Mouse (Mus musculus) embryonic stem cell, embryonic (primary cell): Measurements from ENCODE around the gene Cep85l.

Source experiments
- CTCF ChIA-PET, 4 experiments: fragments of 300-600 bp in 2 of 4; fragments of 350-600 bp in 2 of 4; sonication (Branson Sonifier 250); formaldehyde crosslinking; loops; one replicate each; lab custom pipeline; 2022; ENCODE audit warnings: inconsistent platforms in 2 of 4; lab: Charles Lee
- POLR2A ChIA-PET, 4 experiments: fragments of 300-600 bp in 2 of 4; fragments of 350-600 bp in 2 of 4; sonication (Branson Sonifier 250); formaldehyde crosslinking; loops; one replicate each; lab custom pipeline; 2022; ENCODE audit warnings: antibody characterized with exemption in 4 of 4, inconsistent platforms in 1 of 4; lab: Charles Lee

Cep85l gene

DNA sequence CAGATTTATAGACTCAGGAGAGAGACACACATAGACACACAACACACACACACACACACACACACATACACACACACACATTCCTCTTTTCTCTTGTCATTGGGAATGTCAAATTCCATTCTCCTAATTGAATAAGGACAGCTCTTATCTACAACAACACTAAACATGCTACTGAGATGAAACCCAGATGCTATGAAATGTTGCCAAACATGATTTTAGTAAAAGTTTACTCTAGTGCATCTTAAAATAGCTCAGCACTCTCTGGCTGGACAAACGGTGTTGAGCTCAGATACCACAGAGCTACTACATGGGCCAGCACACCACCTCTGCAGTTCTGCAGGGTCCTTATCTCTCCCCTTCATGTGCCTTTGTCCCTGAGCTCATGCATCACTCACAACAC lies 55.1 kb downstream of the Cep85l start:
- ChIA-PET POLR2A (no interaction called here), CTCF (interaction anchor here in 1 of 4 experiments (0.7 kb wide), 1 partner anchor 1772 kb away, joined by 3 read pairs; no protein-coding TSS in a partner anchor)

DNA sequence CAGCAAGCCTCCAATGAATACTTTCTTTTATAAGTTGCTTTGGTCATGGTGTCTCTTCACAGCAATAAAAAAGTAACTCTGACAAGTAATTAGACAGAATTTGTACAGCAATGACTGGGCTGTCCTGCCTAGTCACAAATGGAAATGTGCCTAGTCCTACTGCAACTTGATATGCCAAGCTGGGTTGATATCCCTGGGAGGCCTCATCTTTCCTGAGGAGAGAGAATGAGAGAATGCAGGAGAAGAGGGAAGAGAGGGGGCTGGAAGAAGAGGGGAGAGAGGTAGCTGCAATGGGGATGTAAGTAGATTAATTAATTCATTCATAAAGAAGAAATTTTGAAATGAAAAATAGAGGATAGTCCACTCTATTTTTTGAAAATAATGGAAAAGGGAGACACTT lies 56.4 kb downstream of the Cep85l start:
- ChIA-PET CTCF (no interaction called here), POLR2A (no interaction called here)

DNA sequence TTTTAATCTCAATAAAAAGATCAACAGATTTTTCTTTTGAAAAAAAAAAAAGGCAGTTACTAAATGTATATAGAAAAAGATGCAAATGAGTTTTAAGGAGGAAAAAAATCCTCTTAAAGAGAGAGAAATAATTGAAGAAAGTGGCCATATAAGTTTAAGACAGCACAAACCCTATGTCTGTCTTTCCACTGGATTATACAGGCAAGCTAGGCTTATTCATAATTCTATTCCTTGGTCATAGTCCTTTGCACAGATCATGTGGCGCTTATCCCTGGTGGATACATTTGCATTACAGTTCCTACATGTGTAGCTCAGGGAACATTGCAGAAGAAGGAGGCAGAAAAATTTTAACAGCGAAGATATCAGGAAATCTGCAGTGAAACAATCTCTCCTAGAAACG lies 73.1 kb downstream of the Cep85l start:
- CTCF ChIA-PET = interaction anchor here in 1 of 4 experiments (0.7 kb wide), 1 partner anchor 15 kb away, joined by 3 read pairs; no protein-coding TSS in a partner anchor

DNA sequence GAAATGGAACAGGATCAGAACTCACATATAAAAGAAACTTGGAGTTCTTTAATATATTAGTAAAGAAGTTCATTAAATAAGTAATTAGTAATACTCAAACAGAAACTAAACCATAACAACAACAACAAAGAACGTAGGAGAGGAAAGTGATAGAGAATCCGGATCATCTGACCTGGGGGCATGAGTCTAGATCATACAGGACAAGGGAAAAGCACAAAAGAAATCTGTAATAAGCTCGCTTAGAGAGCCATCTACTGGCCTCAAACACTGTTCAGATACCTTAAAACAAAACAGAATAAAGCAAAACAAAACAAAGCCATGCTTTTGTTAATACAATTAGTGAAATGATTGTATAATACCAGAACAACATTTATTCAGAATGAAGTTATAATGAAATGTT lies 73.9 kb downstream of the Cep85l start:
- CTCF ChIA-PET = no interaction called here

More for the DNA sequence above, 73.1 kb downstream of the Cep85l start:
- POLR2A ChIA-PET = interaction anchor here in 1 of 4 experiments (0.7 kb wide), 1 partner anchor 11 kb away, joined by 3 read pairs; no protein-coding TSS in a partner anchor

DNA sequence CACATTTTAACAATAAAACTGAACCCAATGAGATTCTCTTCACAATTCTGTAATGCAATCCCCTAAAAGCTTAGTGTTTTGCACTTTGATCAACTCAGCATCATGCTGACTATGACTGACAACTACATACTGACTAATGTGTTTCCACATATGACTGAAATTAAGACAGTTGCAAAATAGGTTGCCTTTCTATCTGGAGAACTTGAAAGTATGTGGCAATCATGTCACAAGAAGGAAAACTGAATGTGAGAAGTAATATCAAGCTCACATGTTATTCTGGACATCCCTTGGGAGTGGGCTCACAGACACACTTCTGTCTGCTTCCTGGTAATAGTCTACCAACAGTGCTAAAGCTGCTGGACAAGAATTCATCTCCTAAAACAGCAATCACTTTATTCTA lies 94.6 kb downstream of the Cep85l start:
- ChIA-PET POLR2A (no interaction called here), CTCF (no interaction called here)

More for the DNA sequence above, 73.9 kb downstream of the Cep85l start:
- POLR2A ChIA-PET = interaction anchor here in 1 of 4 experiments (0.5 to 0.7 kb wide), 2 partner anchors 12 to 134 kb away, joined by 3 read pairs; no protein-coding TSS in a partner anchor

DNA sequence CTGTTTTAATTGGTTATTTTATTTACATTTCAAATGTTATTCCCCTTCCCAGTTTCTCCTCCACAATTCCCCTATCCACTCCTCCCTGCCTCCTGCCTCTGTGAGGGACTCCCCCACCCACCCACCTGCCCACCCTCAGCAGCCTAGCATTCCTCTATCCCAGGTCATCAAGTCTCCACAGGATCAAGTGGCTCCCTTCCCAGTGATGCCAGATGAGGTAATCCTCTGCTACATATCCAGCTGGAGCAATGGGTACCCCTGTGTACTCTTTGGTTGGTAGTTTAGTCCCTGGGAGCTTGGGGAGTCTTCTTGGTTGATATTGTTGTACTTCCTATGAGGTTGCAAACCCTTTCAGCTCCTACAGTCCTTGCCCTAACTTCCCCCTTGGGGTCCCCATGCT lies 107.5 kb downstream of the Cep85l start:
- ChIA-PET CTCF (no interaction called here), POLR2A (interaction anchor here in 1 of 4 experiments (0.6 kb wide), 2 partner anchors 338 to 441 kb away, joined by 3 read pairs; no protein-coding TSS in a partner anchor)

DNA sequence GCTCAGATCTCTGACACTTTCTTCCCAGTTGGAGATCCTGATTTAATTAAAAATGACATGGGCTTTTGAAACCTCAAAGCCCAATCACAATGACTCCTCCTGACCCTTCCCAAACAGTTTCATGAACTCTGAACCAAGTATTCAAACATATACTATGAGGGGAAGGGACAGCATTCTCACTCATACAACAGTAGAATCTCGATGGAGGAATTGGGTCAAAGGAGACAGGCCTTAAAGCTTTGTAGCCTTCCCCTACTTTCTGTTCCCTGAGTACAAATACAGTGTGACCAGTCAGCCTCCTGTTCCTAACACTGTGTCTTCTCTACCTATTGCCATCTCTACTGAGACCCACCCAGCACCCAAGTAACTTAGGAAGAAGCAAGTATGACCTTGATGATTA lies 117.7 kb downstream of the Cep85l start:
- POLR2A ChIA-PET = no interaction called here
- CTCF ChIA-PET = no interaction called here

DNA sequence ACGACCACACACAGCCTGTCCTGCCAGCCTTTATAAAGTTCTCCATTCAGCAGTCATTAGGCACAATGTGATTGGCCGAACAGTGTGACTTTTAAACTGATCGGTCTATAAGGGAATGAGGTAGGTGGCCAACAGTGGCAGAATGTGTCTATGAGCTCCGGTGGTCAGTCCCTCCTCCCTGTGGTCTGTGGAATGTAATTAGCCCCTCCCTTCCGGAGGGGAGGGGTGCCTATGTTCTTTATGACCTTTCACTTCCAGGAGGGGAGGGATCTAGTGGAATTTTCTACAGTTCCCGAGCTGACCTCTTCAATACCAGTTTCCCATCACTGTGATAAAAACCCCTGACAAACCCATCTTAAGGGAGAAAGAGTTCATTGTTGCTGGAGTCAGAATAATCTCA lies 144.4 kb downstream of the Cep85l start:
- ChIA-PET POLR2A (no interaction called here), CTCF (no interaction called here)

DNA sequence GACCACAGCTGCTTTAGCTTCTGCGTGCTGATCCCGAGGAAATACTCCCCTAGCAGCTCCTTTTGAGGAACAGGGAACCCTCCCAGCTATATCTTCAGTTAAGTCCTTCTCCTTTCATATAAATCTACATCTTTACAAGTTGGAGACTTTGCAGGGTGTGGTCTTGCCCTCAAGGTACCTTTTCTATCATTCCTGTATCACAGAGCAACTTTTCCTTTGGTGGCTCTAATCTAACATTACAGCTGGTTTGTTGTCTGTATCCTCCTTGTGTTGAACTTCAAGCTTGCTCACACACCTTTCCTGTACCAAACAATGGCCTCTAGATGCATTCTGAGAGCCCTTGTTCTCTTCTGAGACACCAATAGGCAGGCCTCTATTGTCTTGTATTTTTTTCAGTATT lies 145.1 kb downstream of the Cep85l start:
- ChIA-PET POLR2A (no interaction called here), CTCF (interaction anchor here in 1 of 4 experiments (1.5 kb wide), 1 partner anchor 120 kb away, joined by 3 read pairs; no protein-coding TSS in a partner anchor)

DNA sequence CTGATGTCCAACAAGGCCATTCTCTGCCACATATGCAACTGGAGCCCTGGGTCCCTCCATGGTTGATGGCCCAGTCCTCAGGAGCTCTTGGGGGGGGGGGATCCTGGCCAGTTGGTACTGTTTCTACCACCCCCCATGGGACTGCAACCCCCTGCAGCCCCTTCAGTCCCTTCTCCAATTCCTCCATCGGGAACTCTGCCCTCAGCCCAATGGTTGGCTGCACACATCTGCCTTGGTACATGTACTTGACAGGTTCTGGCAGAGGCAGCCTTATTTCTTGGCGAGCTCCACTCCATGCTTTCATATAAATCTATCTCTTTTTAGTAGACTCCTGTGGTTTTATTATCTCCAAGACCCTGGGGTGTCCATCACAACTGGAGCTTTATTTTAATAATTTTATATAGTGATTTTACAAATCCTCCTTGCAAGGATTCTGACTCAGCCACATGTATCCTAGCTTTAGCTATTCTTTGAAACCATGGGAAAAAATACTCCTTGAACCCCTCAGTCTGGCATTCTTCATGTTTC lies 145.6 kb downstream of the Cep85l start:
- CTCF ChIA-PET = interaction anchor here in 1 of 4 experiments (1.5 kb wide), 1 partner anchor 119 kb away, joined by 3 read pairs; no protein-coding TSS in a partner anchor
- POLR2A ChIA-PET = interaction anchor here in 1 of 4 experiments (0.6 kb wide), 1 partner anchor 539 kb away, joined by 4 read pairs; no protein-coding TSS in a partner anchor

DNA sequence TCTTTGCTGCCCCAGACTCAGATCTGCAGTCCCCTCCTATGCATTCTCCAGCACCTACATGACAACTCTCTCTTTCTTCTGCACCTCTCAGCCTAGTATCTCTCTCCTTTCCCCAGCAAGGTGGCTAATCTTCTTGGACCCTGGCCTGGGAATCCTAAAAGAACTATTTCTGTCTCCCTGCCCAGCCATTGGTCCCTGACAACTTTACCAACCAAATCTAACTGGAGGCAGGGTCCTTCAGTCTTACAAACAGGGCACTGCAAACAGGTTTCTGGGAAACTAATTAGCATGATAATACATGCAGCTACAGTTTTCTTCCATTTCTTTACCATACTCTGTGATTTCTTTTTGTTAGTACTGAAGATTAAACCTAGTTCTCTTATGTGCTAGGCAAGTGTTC lies 148.9 kb downstream of the Cep85l start:
- ChIA-PET CTCF (no interaction called here), POLR2A (no interaction called here)

DNA sequence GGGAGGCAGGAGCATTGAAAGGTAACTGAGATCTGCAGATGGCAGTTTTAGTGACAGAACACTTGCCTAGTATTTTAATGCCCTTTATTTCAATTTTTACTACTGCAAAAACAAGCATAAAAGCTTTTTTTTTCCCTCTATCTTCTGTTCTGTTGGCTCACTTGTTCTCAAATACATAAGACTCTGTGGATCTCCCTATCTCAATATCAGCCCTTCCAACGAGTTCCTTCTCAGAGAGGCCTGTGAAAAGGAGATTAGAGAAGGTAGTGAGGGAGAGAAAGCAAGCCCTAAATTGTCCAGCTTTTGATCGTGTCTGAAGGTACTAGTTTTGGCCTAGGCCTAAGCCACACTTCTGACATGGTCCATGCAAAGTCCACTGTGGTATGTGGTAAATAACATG lies 150.6 kb downstream of the Cep85l start:
- CTCF ChIA-PET = no interaction called here
- POLR2A ChIA-PET = no interaction called here
